Mouse (Mus musculus) erythroblast, embryonic 14.5 days (primary cell): ENCODE results near the gene Mllt3.

Experiments
- GATA1 ChIP-seq: IDR thresholded peaks from 2 replicates; pipeline ENCODE4 v1.6.1; 2012; ENCODE audit warnings: low read length, inconsistent platforms, mixed read lengths
- TAL1 ChIP-seq: IDR thresholded peaks from 3 replicates; pipeline ENCODE4 v1.6.1; 2012; ENCODE audit warnings: low read length, inconsistent platforms, mixed read lengths

GRCm38 (mm10) chr4:88034387-88035157 is 1.4 kb upstream of the Mllt3 start:
- TF ChIP-seq GATA1 = no peak
- TF ChIP-seq TAL1 = no peak
